Mouse (Mus musculus): ENCODE results near the gene Kctd14. TPM values are rescaled to one million over a fixed set of nuclear protein-coding genes. Genes with fewer than 3 reads are reported as not detected.

Kctd14 gene
- total and polyA plus RNA-seq, 3 experiments: 0.13 to 0.61 (median 0.39) TPM

- no peak for DNase-seq
- Histone ChIP-seq H3K4me3 (no peak overlapping the region), H3K36me3 (ENCODE audit: control insufficient read depth, insufficient read depth, low read length) (no peaks in the 10 kb centered on the region), H3K79me2 (replicated peaks; ENCODE audit: control insufficient read depth, insufficient read depth, low read length) (peaks cover 2% of the 10 kb centered on the region; the same call in 1 of the 2 replicates), H3K27me3 (ENCODE audit: control insufficient read depth, insufficient read depth, low read length) (no peaks in the 10 kb centered on the region), H3K27ac (no peak overlapping the region), H3K4me1 (ENCODE audit: control insufficient read depth, insufficient read depth, low read length) (peaks cover 16% of the 10 kb centered on the region), H3K9ac (ENCODE audit: low read depth, low read length) (no peak overlapping the region)
- 43% methylated on average over 1 of the region's 1 CpGs for WGBS
- no peak for TF ChIP-seq EP300 (IDR thresholded peaks at IDR 0.05; ENCODE audit: insufficient read depth, low read depth, low read length)
- TF ChIP-seq CTCF (IDR thresholded peaks at IDR 0.05): no peak
- TF ChIP-seq POLR2A (IDR thresholded peaks at IDR 0.05; ENCODE audit: insufficient read depth, low read depth, low read length): no peak
- intact Hi-C loops (cut with DNase I): loop anchor here (5.0 kb wide), 1 partner anchor 48 kb away; the partner anchor contains the start of gene Alg8
These were observed 30.7 kb upstream of the Kctd14 start for GRCm38 (mm10) chr7:97420406-97420805.

DNA sequence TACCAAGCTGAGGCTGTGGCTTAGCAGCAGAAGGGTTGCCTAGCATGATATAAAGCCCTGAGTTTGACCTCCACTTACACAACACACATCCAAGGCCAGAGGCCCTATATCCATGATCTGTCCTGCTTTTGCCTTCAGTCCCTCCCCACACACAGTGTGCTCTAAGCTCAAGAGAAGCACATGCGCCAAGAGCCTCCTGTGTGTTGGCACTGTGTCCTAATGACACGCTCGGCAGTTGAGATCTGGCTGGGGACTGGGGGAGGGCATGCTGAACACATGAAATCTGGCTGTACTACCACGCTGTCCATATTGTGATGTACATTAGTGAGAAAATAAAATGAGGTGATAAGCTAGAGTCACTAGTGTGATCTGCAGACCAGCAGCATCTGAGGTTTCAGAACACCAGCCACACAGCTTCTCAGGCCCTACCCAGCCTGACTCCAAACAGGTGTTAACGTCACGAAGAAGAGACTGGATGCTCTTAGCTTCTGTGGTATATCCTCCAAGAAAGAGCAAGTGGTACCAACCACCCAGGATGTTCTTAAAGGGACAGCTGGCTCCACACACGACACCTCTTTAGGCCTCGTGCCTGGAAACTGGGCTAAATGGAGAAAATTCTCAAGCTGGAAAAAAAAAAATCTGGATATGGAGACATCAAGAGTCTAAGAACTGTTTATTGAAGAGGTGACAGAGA is 30.0 kb upstream of the Kctd14 start:
- Histone ChIP-seq H3K4me3 (no peak overlapping the region), H3K27me3 (ENCODE audit: control insufficient read depth, insufficient read depth, low read length) (no peaks in the 10 kb centered on the region), H3K27ac (no peak overlapping the region), H3K79me2 (replicated peaks; ENCODE audit: control insufficient read depth, insufficient read depth, low read length) (no peaks in the 10 kb centered on the region), H3K36me3 (ENCODE audit: control insufficient read depth, insufficient read depth, low read length) (no peaks in the 10 kb centered on the region), H3K9ac (ENCODE audit: low read depth, low read length) (no peak overlapping the region), H3K4me1 (ENCODE audit: control insufficient read depth, insufficient read depth, low read length) (peaks cover 16% of the 10 kb centered on the region)
- no peak for TF ChIP-seq POLR2A (IDR thresholded peaks at IDR 0.05; ENCODE audit: insufficient read depth, low read depth, low read length)
- no peak for TF ChIP-seq EP300 (IDR thresholded peaks at IDR 0.05; ENCODE audit: insufficient read depth, low read depth, low read length)
- TF ChIP-seq CTCF (IDR thresholded peaks at IDR 0.05): no peak
- WGBS: 59% methylated on average over 8 of the region's 8 CpGs
- intact Hi-C loops (cut with DNase I): loop anchor here (5.0 kb wide), 1 partner anchor 49 kb away; the partner anchor contains the start of gene Alg8
- peak in 1 of 2 experiments; percentile 43 for DNase-seq

- no peak for TF ChIP-seq POLR2A (IDR thresholded peaks at IDR 0.05; ENCODE audit: insufficient read depth, low read depth, low read length)
- TF ChIP-seq EP300 (IDR thresholded peaks at IDR 0.05; ENCODE audit: insufficient read depth, low read depth, low read length): no peak
- TF ChIP-seq CTCF (IDR thresholded peaks at IDR 0.05): no peak
- intact Hi-C loops (cut with DNase I): loop anchor here (1.0 to 5.0 kb wide), 3 partner anchors 51 to 255 kb away; partner anchors contain the start of gene Alg8
- 62% methylated on average over 5 of the region's 5 CpGs for WGBS
- H3K9ac ChIP-seq (ENCODE audit: low read depth, low read length): no peak overlapping the region
- no peaks in the 10 kb centered on the region for H3K27me3 ChIP-seq (ENCODE audit: control insufficient read depth, insufficient read depth, low read length)
- no peaks in the 10 kb centered on the region for H3K36me3 ChIP-seq (ENCODE audit: control insufficient read depth, insufficient read depth, low read length)
- no peak overlapping the region for H3K27ac ChIP-seq
- H3K79me2 ChIP-seq (replicated peaks; ENCODE audit: control insufficient read depth, insufficient read depth, low read length): no peaks in the 10 kb centered on the region
- peaks cover 7% of the 10 kb centered on the region for H3K4me1 ChIP-seq (ENCODE audit: control insufficient read depth, insufficient read depth, low read length)
- no peak overlapping the region for H3K4me3 ChIP-seq
- DNase-seq: no peak
These were observed 27.4 kb upstream of the Kctd14 start for GRCm38 (mm10) chr7:97423754-97424153.

GRCm38 (mm10) chr7:97424621-97425245 is 26.4 kb upstream of the Kctd14 start:
- WGBS: 8% methylated on average over 12 of the region's 12 CpGs
- no peak overlapping the region for H3K9ac ChIP-seq (ENCODE audit: low read depth, low read length)
- peak; percentile 98 for TF ChIP-seq CTCF (IDR thresholded peaks at IDR 0.05)
- peak; percentile 45; the same call in 1 of the 2 replicates for TF ChIP-seq EP300 (IDR thresholded peaks at IDR 0.05; ENCODE audit: insufficient read depth, low read depth, low read length)
- TF ChIP-seq POLR2A (IDR thresholded peaks at IDR 0.05; ENCODE audit: insufficient read depth, low read depth, low read length): no peak
- peaks cover 5% of the 10 kb centered on the region for H3K4me1 ChIP-seq (ENCODE audit: control insufficient read depth, insufficient read depth, low read length)
- H3K27me3 ChIP-seq (ENCODE audit: control insufficient read depth, insufficient read depth, low read length): no peaks in the 10 kb centered on the region
- no peaks in the 10 kb centered on the region for H3K36me3 ChIP-seq (ENCODE audit: control insufficient read depth, insufficient read depth, low read length)
- intact Hi-C loops (cut with DNase I): loop anchor here (1.0 to 5.0 kb wide), 4 partner anchors 52 to 254 kb away; partner anchors contain the start of gene Alg8
- DNase-seq: peak; percentile 81 to 91
- H3K79me2 ChIP-seq (replicated peaks; ENCODE audit: control insufficient read depth, insufficient read depth, low read length): no peaks in the 10 kb centered on the region
- H3K27ac ChIP-seq: no peak overlapping the region
- H3K4me3 ChIP-seq: no peak overlapping the region

DNA sequence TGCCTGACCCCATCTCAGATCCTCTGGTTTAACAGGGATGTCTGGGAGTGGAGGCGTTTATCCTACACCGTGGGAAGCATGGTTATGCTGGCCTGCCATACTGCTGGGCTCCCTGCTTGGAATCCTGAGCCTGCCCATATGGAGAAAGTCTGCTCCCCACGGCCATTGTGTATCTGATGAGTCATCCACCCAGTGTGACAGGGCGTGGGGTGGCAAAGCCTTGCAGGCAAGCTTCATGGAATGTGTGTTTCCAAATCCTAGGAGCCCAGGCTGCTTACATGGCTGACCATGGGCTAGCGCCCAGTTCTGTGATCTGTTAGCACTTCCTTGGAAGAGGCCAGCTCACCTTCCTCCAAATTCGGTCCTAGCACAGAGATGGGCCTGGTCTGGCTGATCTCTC is 24.6 kb upstream of the Kctd14 start:
- TF ChIP-seq EP300 (IDR thresholded peaks at IDR 0.05; ENCODE audit: insufficient read depth, low read depth, low read length) (no peak), POLR2A (IDR thresholded peaks at IDR 0.05; ENCODE audit: insufficient read depth, low read depth, low read length) (no peak), CTCF (IDR thresholded peaks at IDR 0.05) (no peak)
- no peaks in the 10 kb centered on the region for H3K36me3 ChIP-seq (ENCODE audit: control insufficient read depth, insufficient read depth, low read length)
- H3K27ac ChIP-seq: no peak overlapping the region
- H3K4me1 ChIP-seq (ENCODE audit: control insufficient read depth, insufficient read depth, low read length): no peaks in the 10 kb centered on the region
- DNase-seq: no peak
- intact Hi-C loops (cut with DNase I): loop anchor here (2.0 to 5.0 kb wide), 2 partner anchors 54 to 101 kb away; partner anchors contain the start of gene Ints4
- no peak overlapping the region for H3K9ac ChIP-seq (ENCODE audit: low read depth, low read length)
- H3K79me2 ChIP-seq (replicated peaks; ENCODE audit: control insufficient read depth, insufficient read depth, low read length): no peaks in the 10 kb centered on the region
- no peak overlapping the region for H3K4me3 ChIP-seq
- no peaks in the 10 kb centered on the region for H3K27me3 ChIP-seq (ENCODE audit: control insufficient read depth, insufficient read depth, low read length)
- WGBS: 62% methylated on average over 6 of the region's 6 CpGs

Measured in heart, adult 2 months (tissue).